Mouse (Mus musculus): Measurements from ENCODE around the gene Klc2. TPM values are rescaled to one million over a fixed set of nuclear protein-coding genes. Genes with fewer than 3 reads are reported as not detected.
"Not testable (repeated sequence)": the region's sequence is repeated elsewhere in the genome, so short reads cannot be mapped to it uniquely, and the experiment has no call there.

The Klc2 gene
- polyA plus RNA-seq (2012; rRNA removed) = 318 and 338 TPM in 2 replicates

DNA sequence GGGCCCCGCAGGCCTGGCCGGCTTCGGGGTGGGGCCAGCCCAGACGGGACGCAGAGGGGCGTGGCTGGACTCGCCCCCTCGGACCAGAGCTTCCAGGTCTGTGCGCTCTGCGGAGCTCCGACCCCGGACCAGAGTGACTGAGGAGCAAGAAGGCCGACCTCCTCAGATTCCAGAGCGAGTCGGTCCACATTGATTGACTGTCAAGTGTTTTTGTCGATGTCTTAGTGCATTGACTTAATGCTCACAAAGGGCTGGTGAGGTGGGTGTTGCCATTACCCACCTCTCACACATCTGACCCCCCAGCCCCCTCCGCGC is at the start of gene Klc2:
TSS of gene Klc2 (minus strand) at position 177 of the 315 bp plus-strand sequence.
- no peak for DNase-seq
- H3K4me3 ChIP-seq (replicated peaks; ENCODE audit: insufficient read depth, low read depth, low read length) = peak within 1 kb of the TSS; percentile 89
- no peaks in the 10 kb centered on the region for H3K27me3 ChIP-seq (ENCODE audit: control insufficient read depth, insufficient read depth, low read length)
- peak; percentile 47; the same call in 1 of the 2 replicates for TF ChIP-seq POLR2A (IDR thresholded peaks at IDR 0.05; ENCODE audit: borderline replicate concordance, insufficient read depth, low read length)
- TF ChIP-seq CTCF (IDR thresholded peaks at IDR 0.05; ENCODE audit: borderline replicate concordance, insufficient read depth, low read depth, low read length) = no peak
- peak within 1 kb of the TSS; percentile 79 for H3K27ac ChIP-seq (ENCODE audit: insufficient read depth, low read length)
- peaks cover 10% of the 10 kb centered on the region for H3K4me1 ChIP-seq (ENCODE audit: control insufficient read depth, insufficient read depth, low read length)
- 0% methylated on average over 18 of the region's 18 CpGs for WGBS

DNA sequence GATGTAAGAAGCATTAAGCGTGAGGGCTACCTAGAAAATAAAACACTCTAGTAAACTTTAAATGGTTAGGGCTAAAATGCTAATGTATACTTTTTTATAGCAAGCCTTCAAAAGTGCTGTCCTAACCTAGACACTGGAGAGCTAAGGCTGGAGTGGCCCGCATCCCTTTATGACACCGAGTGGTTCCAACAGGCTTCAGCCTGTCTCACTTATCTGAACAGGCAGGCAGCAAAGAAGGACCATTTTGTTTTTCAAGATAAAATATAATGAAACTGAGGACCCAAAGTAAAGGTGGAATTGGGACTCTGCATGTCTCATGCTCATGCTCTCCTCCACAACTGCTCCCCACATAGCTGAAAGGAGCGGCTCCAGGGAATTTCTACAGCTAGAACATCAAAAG is 49.1 kb upstream of the Klc2 start:
- no peak for DNase-seq
- H3K4me3 ChIP-seq (replicated peaks; ENCODE audit: insufficient read depth, low read depth, low read length) = no peak overlapping the region
- WGBS = 94% methylated on average over 4 of the region's 4 CpGs

DNA sequence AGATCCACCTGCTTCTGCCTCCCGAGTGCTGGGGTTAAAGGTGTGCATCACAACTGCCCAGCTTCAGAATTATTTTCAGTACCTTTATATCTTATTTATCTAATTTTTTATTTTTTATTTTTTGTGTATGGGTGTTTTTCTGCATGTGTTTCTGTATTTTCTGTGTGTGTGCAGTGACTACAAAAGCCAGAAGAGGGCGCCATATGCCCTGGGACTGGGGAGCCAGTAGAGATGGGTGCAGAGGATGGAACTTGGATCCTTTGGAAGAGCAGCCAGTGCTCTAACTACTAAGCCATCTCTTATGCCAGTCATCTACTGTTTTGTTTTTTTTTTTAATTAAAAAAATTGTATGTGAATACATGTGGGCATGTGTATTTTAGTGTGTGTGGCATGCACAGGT is 46.0 kb upstream of the Klc2 start:
- Histone ChIP-seq H3K27me3 (ENCODE audit: control insufficient read depth, insufficient read depth, low read length) (no peaks in the 10 kb centered on the region), H3K4me3 (replicated peaks; ENCODE audit: insufficient read depth, low read depth, low read length) (no peak overlapping the region), H3K27ac (ENCODE audit: insufficient read depth, low read length) (no peak overlapping the region), H3K4me1 (ENCODE audit: control insufficient read depth, insufficient read depth, low read length) (no peaks in the 10 kb centered on the region)
- peak; percentile 50; the same call in 1 of the 2 replicates for TF ChIP-seq CTCF (IDR thresholded peaks at IDR 0.05; ENCODE audit: borderline replicate concordance, insufficient read depth, low read depth, low read length)
- TF ChIP-seq POLR2A (IDR thresholded peaks at IDR 0.05; ENCODE audit: borderline replicate concordance, insufficient read depth, low read length) = no peak
- DNase-seq = no peak
- WGBS = 75% methylated on average over 2 of the region's 2 CpGs

More for the DNA sequence above, 49.1 kb upstream of the Klc2 start:
- Histone ChIP-seq H3K4me1 (ENCODE audit: control insufficient read depth, insufficient read depth, low read length) (no peaks in the 10 kb centered on the region), H3K27me3 (ENCODE audit: control insufficient read depth, insufficient read depth, low read length) (no peaks in the 10 kb centered on the region), H3K27ac (ENCODE audit: insufficient read depth, low read length) (no peak overlapping the region)
- TF ChIP-seq POLR2A (IDR thresholded peaks at IDR 0.05; ENCODE audit: borderline replicate concordance, insufficient read depth, low read length) (no peak), CTCF (IDR thresholded peaks at IDR 0.05; ENCODE audit: borderline replicate concordance, insufficient read depth, low read depth, low read length) (no peak)

DNA sequence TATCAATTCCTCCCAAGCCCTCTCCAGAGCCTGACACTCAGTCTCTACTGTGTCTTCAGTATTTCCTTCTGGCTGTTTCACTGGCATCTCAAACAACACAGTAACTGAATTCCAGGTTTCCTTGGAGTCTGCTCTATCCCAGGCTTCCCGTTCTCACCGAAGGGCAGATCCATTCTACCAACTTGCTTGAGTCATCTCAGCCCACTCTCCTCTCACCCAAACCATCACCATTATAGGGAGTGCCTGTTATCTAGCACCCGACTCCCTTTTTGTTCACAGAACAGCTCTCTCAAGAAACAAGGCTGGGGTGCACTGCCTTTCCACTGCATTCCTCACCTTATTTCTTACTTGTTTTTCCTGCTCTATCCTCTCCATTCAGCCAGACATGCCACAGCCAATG is 43.6 kb upstream of the Klc2 start:
- Histone ChIP-seq H3K27me3 (ENCODE audit: control insufficient read depth, insufficient read depth, low read length) (no peaks in the 10 kb centered on the region), H3K4me3 (replicated peaks; ENCODE audit: insufficient read depth, low read depth, low read length) (no peak overlapping the region), H3K27ac (ENCODE audit: insufficient read depth, low read length) (no peak overlapping the region), H3K4me1 (ENCODE audit: control insufficient read depth, insufficient read depth, low read length) (no peaks in the 10 kb centered on the region)
- 94% methylated on average over 3 of the region's 3 CpGs for WGBS
- TF ChIP-seq CTCF (IDR thresholded peaks at IDR 0.05; ENCODE audit: borderline replicate concordance, insufficient read depth, low read depth, low read length) (no peak), POLR2A (IDR thresholded peaks at IDR 0.05; ENCODE audit: borderline replicate concordance, insufficient read depth, low read length) (no peak)
- no peak for DNase-seq

DNA sequence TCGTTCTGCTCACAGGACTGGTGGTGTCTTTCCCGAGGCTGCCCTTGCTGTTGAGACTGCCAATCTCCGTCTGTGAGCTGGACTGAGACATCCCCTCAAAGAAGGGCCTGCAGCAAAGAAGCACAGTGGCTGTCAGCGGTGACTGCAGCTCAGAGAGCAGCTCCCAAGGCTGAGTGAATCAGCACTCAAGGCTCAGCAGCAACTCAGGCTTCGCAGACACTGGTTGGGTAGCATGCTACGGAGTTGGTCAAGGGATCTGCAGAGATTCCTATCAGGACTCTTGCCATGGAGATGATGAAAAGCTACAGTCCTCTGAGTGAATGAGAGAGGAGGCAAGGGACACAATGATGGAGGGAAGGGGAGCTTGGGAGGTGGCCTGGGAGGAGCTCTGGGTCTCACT is 33.9 kb upstream of the Klc2 start:
- Histone ChIP-seq H3K4me3 (replicated peaks; ENCODE audit: insufficient read depth, low read depth, low read length) (no peak overlapping the region), H3K27me3 (ENCODE audit: control insufficient read depth, insufficient read depth, low read length) (no peaks in the 10 kb centered on the region), H3K4me1 (ENCODE audit: control insufficient read depth, insufficient read depth, low read length) (peaks cover 25% of the 10 kb centered on the region), H3K27ac (ENCODE audit: insufficient read depth, low read length) (peak overlapping the region; percentile 70)
- WGBS = 70% methylated on average over 6 of the region's 6 CpGs
- no peak for TF ChIP-seq CTCF (IDR thresholded peaks at IDR 0.05; ENCODE audit: borderline replicate concordance, insufficient read depth, low read depth, low read length)
- no peak for TF ChIP-seq POLR2A (IDR thresholded peaks at IDR 0.05; ENCODE audit: borderline replicate concordance, insufficient read depth, low read length)
- DNase-seq = no peak

DNA sequence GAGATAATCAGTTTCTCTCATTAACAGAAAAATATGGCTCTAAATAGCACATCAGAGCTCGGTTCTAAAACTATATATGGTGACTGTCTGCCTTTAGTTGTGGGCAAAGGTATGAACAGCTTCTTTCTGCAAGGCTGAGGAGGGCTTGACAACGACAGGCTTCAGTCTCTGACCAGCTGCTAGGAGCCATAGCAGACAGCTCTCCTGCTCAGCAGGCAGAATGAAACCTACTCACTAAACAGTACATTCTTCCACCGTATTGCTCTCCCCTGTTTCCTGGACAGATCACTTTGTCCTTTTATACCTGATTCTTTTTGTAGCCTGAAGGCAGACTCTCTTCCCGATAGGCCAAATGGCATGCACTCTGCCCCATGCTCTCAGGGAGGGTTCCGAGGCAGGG is 33.4 kb upstream of the Klc2 start:
- H3K4me3 ChIP-seq (replicated peaks; ENCODE audit: insufficient read depth, low read depth, low read length) = no peak overlapping the region
- peaks cover 25% of the 10 kb centered on the region for H3K4me1 ChIP-seq (ENCODE audit: control insufficient read depth, insufficient read depth, low read length)
- no peaks in the 10 kb centered on the region for H3K27me3 ChIP-seq (ENCODE audit: control insufficient read depth, insufficient read depth, low read length)
- peak overlapping the region; percentile 70 for H3K27ac ChIP-seq (ENCODE audit: insufficient read depth, low read length)
- DNase-seq = no peak
- whole genome bisulfite sequencing = 16% methylated on average over 5 of the region's 5 CpGs
- no peak for TF ChIP-seq POLR2A (IDR thresholded peaks at IDR 0.05; ENCODE audit: borderline replicate concordance, insufficient read depth, low read length)
- no peak for TF ChIP-seq CTCF (IDR thresholded peaks at IDR 0.05; ENCODE audit: borderline replicate concordance, insufficient read depth, low read depth, low read length)

DNA sequence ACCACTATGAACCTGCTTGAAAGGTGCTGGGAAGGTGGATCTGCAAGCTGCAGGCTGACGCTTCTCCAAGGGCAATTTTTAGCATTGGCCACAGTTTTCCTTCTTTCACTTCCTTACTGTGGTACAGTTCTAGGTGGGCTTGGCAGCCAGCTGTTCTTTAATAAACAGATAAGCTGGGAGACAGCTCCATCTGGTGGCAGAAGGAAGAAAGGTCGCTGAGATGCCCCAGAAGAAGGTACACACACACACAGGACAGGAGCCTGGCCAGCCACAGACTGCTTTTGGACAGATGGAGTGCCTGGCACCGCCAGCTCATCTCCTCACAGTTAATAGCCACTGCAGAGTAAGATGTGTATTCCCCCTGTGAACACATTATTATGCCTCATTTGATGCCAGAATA is 33.0 kb upstream of the Klc2 start:
- peak overlapping the region; percentile 55 for H3K27ac ChIP-seq (ENCODE audit: insufficient read depth, low read length)
- DNase-seq = peak; percentile 87 to 91
- peak; percentile 74 for TF ChIP-seq CTCF (IDR thresholded peaks at IDR 0.05; ENCODE audit: borderline replicate concordance, insufficient read depth, low read depth, low read length)
- TF ChIP-seq POLR2A (IDR thresholded peaks at IDR 0.05; ENCODE audit: borderline replicate concordance, insufficient read depth, low read length) = peak; percentile 8; the same call in 1 of the 2 replicates
- 9% methylated on average over 3 of the region's 3 CpGs for WGBS
- peaks cover 25% of the 10 kb centered on the region for H3K4me1 ChIP-seq (ENCODE audit: control insufficient read depth, insufficient read depth, low read length)
- H3K27me3 ChIP-seq (ENCODE audit: control insufficient read depth, insufficient read depth, low read length) = no peaks in the 10 kb centered on the region
- H3K4me3 ChIP-seq (replicated peaks; ENCODE audit: insufficient read depth, low read depth, low read length) = no peak overlapping the region

DNA sequence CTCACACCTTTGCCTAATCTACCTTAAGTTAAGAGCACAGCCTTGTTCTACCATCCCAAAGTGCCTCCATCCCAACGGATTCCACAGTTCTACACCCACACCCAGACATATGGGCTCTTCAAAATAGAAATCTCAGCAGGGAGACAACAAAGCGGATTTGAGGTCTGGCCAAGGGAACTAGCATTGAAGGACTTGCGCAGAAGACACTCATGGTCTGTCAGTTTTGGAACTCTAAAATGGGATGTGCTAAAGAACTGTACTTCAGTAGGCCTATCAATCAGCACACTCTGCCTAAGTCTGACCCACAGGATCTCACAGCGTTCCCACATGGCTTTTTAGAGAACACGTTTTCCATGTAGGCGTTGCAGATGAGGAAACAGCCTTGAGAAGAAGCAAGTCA is 32.0 kb upstream of the Klc2 start:
- Histone ChIP-seq H3K4me1 (ENCODE audit: control insufficient read depth, insufficient read depth, low read length) (peaks cover 25% of the 10 kb centered on the region), H3K27ac (ENCODE audit: insufficient read depth, low read length) (peak overlapping the region; percentile 55), H3K4me3 (replicated peaks; ENCODE audit: insufficient read depth, low read depth, low read length) (no peak overlapping the region), H3K27me3 (ENCODE audit: control insufficient read depth, insufficient read depth, low read length) (no peaks in the 10 kb centered on the region)
- no peak for TF ChIP-seq POLR2A (IDR thresholded peaks at IDR 0.05; ENCODE audit: borderline replicate concordance, insufficient read depth, low read length)
- TF ChIP-seq CTCF (IDR thresholded peaks at IDR 0.05; ENCODE audit: borderline replicate concordance, insufficient read depth, low read depth, low read length) = no peak
- WGBS = 40% methylated on average over 6 of the region's 6 CpGs
- DNase-seq = peak; percentile 55 to 81

DNA sequence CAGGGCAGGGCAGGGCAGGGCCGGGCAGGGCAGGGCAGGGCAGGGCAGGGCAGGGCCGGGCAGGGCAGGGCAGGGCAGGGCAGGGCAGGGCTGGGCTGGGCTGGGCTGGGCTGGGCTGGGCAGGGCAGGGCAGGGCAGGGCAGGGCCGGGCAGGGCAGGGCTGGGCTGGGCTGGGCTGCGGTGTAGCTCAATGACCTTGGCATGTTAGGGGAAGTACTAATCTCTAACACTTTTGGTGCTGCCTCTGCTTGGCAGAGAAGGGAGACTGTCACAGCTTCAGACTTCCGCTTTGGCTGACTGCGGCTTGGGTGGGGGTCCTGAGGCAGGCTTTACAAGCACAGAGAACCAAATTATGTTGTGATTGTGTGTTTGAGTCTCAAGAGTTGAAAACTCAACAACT is 30.7 kb upstream of the Klc2 start:
- 92% methylated on average over 4 of the region's 6 CpGs for WGBS
- H3K27me3 ChIP-seq (ENCODE audit: control insufficient read depth, insufficient read depth, low read length); H3K4me3 ChIP-seq (replicated peaks; ENCODE audit: insufficient read depth, low read depth, low read length); H3K27ac ChIP-seq (ENCODE audit: insufficient read depth, low read length); DNase-seq: not testable (repeated sequence)
- H3K4me1 ChIP-seq (ENCODE audit: control insufficient read depth, insufficient read depth, low read length) = peaks cover 25% of the 10 kb centered on the region
